Mouse (Mus musculus) CH12.LX (cell line): ENCODE measurements around the gene Myo10. TPM values are rescaled to one million over a fixed set of nuclear protein-coding genes. Genes with fewer than 3 reads are reported as not detected.

ENCODE experiments used
- DNase-seq: peaks from one replicate; pipeline ENCODE4 v3.0.0-alpha.2; 2013; ENCODE audit errors: extremely low read depth
- H3K27ac ChIP-seq: 2 replicates; pipeline ENCODE4 v1.5.1; 2012; ENCODE audit warnings: low read depth, mild to moderate bottlenecking, control low read depth, moderate library complexity; ENCODE audit not compliant: insufficient read depth
- H3K27me3 ChIP-seq: replicated peaks from 2 replicates; pipeline ENCODE3; 2012; ENCODE audit warnings: inconsistent platforms
- H3K36me3 ChIP-seq, 2 experiments: replicated peaks in 1 of 2; 2 replicates each; pipeline versions ENCODE3 to v1.6.1; 2012; ENCODE audit warnings: inconsistent platforms in 1 of 2, low read length in 1 of 2, mild to moderate bottlenecking in 1 of 2, mixed read lengths in 1 of 2, moderate library complexity in 1 of 2; ENCODE audit not compliant: control insufficient read depth in 1 of 2, insufficient read depth in 1 of 2
- H3K4me1 ChIP-seq, 2 experiments: 2 replicates each; pipeline ENCODE4 v1.6.1; 2012; ENCODE audit warnings: inconsistent platforms in 1 of 2, moderate library complexity in 1 of 2; ENCODE audit not compliant: insufficient read depth in 2 of 2, control insufficient read depth in 1 of 2
- H3K4me2 ChIP-seq: 2 replicates; pipeline ENCODE4 v1.6.1; 2012; ENCODE audit warnings: low read depth, mild to moderate bottlenecking, control low read depth; ENCODE audit not compliant: poor library complexity, insufficient read depth, severe bottlenecking
- H3K4me3 ChIP-seq, 3 experiments: fragments of 150-350 bp in 1 of 3; sonication (generic) in 1 of 3; replicated peaks in 1 of 3; 2 replicates each; pipeline versions ENCODE3 to v1.5.1; 2011 to 2012; ENCODE audit warnings: low read depth in 2 of 3, low read length in 2 of 3, mild to moderate bottlenecking in 2 of 3, moderate library complexity in 2 of 3, control low read depth in 1 of 3, improper control_type of control experiment in 1 of 3, inconsistent platforms in 1 of 3, mixed read lengths in 1 of 3; ENCODE audit not compliant: poor library complexity in 1 of 3
- H3K79me2 ChIP-seq: replicated peaks from 2 replicates; pipeline ENCODE4 v1.6.1; 2012; ENCODE audit warnings: mild to moderate bottlenecking, moderate library complexity; ENCODE audit not compliant: control insufficient read depth, poor library complexity, insufficient read depth, severe bottlenecking; ENCODE audit errors: extremely low read depth
- H3K9ac ChIP-seq: 2 replicates; pipeline ENCODE4 v1.6.1; 2012; ENCODE audit warnings: low read depth, mild to moderate bottlenecking, control low read depth, moderate library complexity; ENCODE audit not compliant: insufficient read depth
- H3K9me3 ChIP-seq: replicated peaks from 2 replicates; pipeline ENCODE3; 2012; ENCODE audit warnings: low read length, inconsistent platforms, mixed read lengths
- E2F4 ChIP-seq: IDR thresholded peaks from 2 replicates; pipeline ENCODE4 v1.6.1; 2011; ENCODE audit warnings: low read depth, low read length, improper control_type of control experiment; ENCODE audit not compliant: insufficient replicate concordance
- ELF1 ChIP-seq: IDR thresholded peaks from 2 replicates; pipeline ENCODE4 v1.6.1; 2014; ENCODE audit warnings: low read depth, mild to moderate bottlenecking, inconsistent platforms, low read length, improper control_type of control experiment
- JUND ChIP-seq: conservative IDR thresholded peaks from 2 replicates; pipeline ENCODE4 v1.6.1; 2011; ENCODE audit warnings: low read depth, low read length, improper control_type of control experiment
- MAFK ChIP-seq: IDR thresholded peaks from 2 replicates; pipeline ENCODE4 v1.6.1; 2011; ENCODE audit warnings: low read length, improper control_type of control experiment; ENCODE audit not compliant: insufficient replicate concordance
- MAX ChIP-seq: IDR thresholded peaks from 2 replicates; pipeline ENCODE4 v1.6.1; 2011; ENCODE audit warnings: low read length, improper control_type of control experiment
- MEF2A ChIP-seq: IDR thresholded peaks from 2 replicates; pipeline ENCODE4 v1.6.1; 2014; ENCODE audit warnings: low read depth, mild to moderate bottlenecking, inconsistent platforms, low read length, improper control_type of control experiment, borderline replicate concordance
- MXI1 ChIP-seq: IDR thresholded peaks from 2 replicates; pipeline ENCODE4 v1.6.1; 2011; ENCODE audit warnings: mild to moderate bottlenecking, low read depth, low read length, improper control_type of control experiment
- MYC ChIP-seq: IDR thresholded peaks from 2 replicates; pipeline ENCODE4 v1.6.1; 2011; ENCODE audit warnings: low read depth, mild to moderate bottlenecking, improper control_type of control experiment, low read length
- NELFE ChIP-seq: IDR thresholded peaks from 2 replicates; pipeline ENCODE4 v1.6.1; 2011; ENCODE audit warnings: low read depth, low read length, improper control_type of control experiment
- POLR2A ChIP-seq: IDR thresholded peaks from 2 replicates; pipeline ENCODE4 v1.6.1; 2011; ENCODE audit warnings: low read depth, mild to moderate bottlenecking, improper control_type of control experiment, low read length
- SIN3A ChIP-seq: IDR thresholded peaks from 2 replicates; pipeline ENCODE4 v1.6.1; 2012; ENCODE audit warnings: low read length, improper control_type of control experiment, inconsistent platforms
- SMC3 ChIP-seq: IDR thresholded peaks from 2 replicates; pipeline ENCODE4 v1.6.1; 2011; ENCODE audit warnings: low read depth, low read length, improper control_type of control experiment
- TBP ChIP-seq: conservative IDR thresholded peaks from 2 replicates; pipeline ENCODE4 v1.6.1; 2011; ENCODE audit warnings: low read depth, low read length, improper control_type of control experiment
- TCF12 ChIP-seq: IDR thresholded peaks from 2 replicates; pipeline ENCODE4 v1.6.1; 2014; ENCODE audit warnings: low read depth, mild to moderate bottlenecking, inconsistent platforms, low read length, improper control_type of control experiment
- UBTF ChIP-seq: IDR thresholded peaks from 2 replicates; pipeline ENCODE4 v1.6.1; 2012; ENCODE audit warnings: low read depth, mild to moderate bottlenecking, inconsistent platforms, low read length, improper control_type of control experiment, moderate library complexity
- USF1 ChIP-seq: IDR thresholded peaks from 2 replicates; pipeline ENCODE4 v1.6.1; 2014; ENCODE audit warnings: low read depth, mild to moderate bottlenecking, inconsistent platforms, low read length, improper control_type of control experiment
- USF2 ChIP-seq: conservative IDR thresholded peaks from 2 replicates; pipeline ENCODE4 v1.6.1; 2011; ENCODE audit warnings: low read depth, low read length, improper control_type of control experiment
- ZC3H11A ChIP-seq: IDR thresholded peaks from 2 replicates; pipeline ENCODE4 v1.6.1; 2012; ENCODE audit warnings: low read depth, mild to moderate bottlenecking, inconsistent platforms, low read length, improper control_type of control experiment
- ZKSCAN1 ChIP-seq: IDR thresholded peaks from 2 replicates; pipeline ENCODE4 v1.6.1; 2012; ENCODE audit warnings: low read depth, inconsistent platforms, low read length, improper control_type of control experiment, borderline replicate concordance
- dilution Hi-C: fragments of 300-500 bp; cut with MboI; formaldehyde crosslinking; loops from 2 replicates; pipeline ENCODE4 v1.14.3; 2020; ENCODE audit warnings: low sequenced_read_pairs; ENCODE audit not compliant: extremely low pct_unique_long_range_greater_than_20kb, extremely low pct_ligation_motif_present
- in situ Hi-C: fragments of 300-500 bp; cut with MboI; formaldehyde crosslinking; loops from 3 replicates; pipeline ENCODE4 v1.14.3; 2019; ENCODE audit warnings: low sequenced_read_pairs, low pct_ligation_motif_present, low pct_unique_long_range_greater_than_20kb, mixed read lengths
- polyA plus RNA-seq: library from polyadenylated mRNA; unstranded; fragments of >175 nt; gene quantifications from 2 replicates; pipeline ENCODE4 v1.2.1, GENCODE M21; 2012; ENCODE audit warnings: low read depth; ENCODE audit not compliant: insufficient read length
- total RNA-seq, 2 experiments: library from RNA; depleted of rRNA; stranded (reverse); fragments of 300-350 nt in 1 of 2; fragments of >200 nt in 1 of 2; gene quantifications; 2 replicates each; pipeline ENCODE4 v1.2.3; 2012 to 2014

The Myo10 gene
- total and polyA plus RNA-seq, 3 experiments, result 6.4 to 13.6 (median 8.6) TPM

DNA sequence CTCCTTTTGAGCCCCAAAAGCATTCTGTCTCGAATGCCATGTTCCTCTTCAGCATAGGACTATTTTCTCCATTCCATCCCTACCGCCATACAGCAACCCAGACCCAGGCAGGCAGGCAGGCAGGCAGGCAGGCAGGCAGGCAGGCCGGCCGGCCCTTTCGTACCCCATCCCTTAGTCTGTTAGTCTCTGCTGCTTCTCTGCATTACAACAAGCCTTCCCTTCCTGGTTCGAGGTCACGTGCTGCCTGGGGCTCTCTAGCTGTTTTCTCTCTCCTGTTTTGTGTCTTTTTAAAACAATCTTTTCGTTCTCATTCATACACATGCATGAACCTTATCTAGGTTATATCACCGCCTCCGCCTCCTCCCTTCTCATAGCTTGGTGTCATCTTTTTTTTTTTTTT lies 149.5 kb downstream of the Myo10 start:
- Histone ChIP-seq H3K79me2 (no peaks in the 10 kb centered on the region), H3K9ac (no peak overlapping the region), H3K4me1 (peaks cover 0 to 25% of the 10 kb centered on the region in 2 experiments; a peak in 2 of 4 replicates), H3K27ac (no peak overlapping the region), H3K4me2 (no peak overlapping the region), H3K36me3 (peaks cover 0 to 11% of the 10 kb centered on the region in 2 experiments), H3K4me3 (no peak overlapping the region), H3K27me3 (no peaks in the 10 kb centered on the region), H3K9me3 (no peaks in the 10 kb centered on the region)
- in situ Hi-C loops, result no loop called here
- dilution Hi-C loops, result no loop called here
- no peak for DNase-seq
- TF ChIP-seq MAX, result no peak
- TF ChIP-seq USF1, result no peak
- TF ChIP-seq MYC, result no peak
- TF ChIP-seq UBTF, result no peak
- TF ChIP-seq MEF2A, result no peak
- TF ChIP-seq ZC3H11A, result no peak
- no peak for TF ChIP-seq ZKSCAN1
- no peak for TF ChIP-seq JUND
- no peak for TF ChIP-seq TCF12
- no peak for TF ChIP-seq POLR2A
- TF ChIP-seq MAFK, result no peak

DNA sequence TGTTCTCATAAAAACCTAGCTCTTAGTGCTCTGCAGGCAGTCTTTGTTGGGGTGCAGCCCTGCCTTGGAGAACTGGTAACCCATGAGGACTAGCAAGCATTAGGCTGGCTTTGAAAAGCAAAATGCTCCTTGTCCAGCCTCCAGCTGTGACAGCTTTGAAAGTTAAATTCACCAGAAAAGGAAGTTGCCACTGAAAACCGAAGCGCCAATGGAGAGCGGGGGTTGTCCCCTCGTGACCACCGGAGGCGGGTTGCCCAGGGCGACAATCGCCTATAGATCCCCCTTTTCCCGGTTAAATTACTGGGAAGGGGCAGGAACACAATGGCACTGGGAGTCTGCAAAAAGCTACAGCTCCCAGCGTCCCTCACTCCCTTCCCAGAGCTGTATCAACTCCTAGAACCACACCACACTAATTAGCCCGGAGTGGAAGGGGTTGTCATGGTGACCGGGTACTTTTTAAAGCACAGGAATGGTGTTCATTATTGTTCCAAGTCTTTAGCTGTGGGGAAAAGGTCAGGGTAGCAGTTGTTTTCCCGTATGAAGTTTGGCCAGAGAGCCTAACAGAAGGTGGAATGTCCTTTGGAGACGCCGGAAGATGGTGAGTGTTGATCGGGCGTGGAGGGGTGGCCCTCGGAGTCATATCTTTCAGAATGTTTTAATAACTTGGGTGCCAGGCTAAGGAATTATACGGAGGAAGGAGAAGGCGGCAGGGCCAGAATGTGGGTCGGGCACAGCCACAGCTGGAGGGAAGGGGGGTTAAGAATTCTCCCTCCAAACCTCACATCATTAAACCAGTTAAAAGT lies 151.6 kb downstream of the Myo10 start:
- in situ Hi-C loops, result no loop called here
- H3K9me3 ChIP-seq, result no peaks in the 10 kb centered on the region
- dilution Hi-C loops, result no loop called here
- DNase-seq, result peak; percentile 73
- TF ChIP-seq MAX (peak; percentile 42; the same call in 1 of the 2 replicates), USF2 (peak; percentile 82), MXI1 (peak; percentile 76), SIN3A (peak; percentile 49; the same call in 1 of the 2 replicates), SMC3 (no peak), MEF2A (no peak), NELFE (peak; percentile 30; the same call in 1 of the 2 replicates), POLR2A (peak; percentile 17; the same call in 1 of the 2 replicates), TBP (0 out of 2 replicates have a peak, but pooled peaks have one; percentile 27), ZKSCAN1 (no peak), ELF1 (peak; percentile 71), UBTF (0 out of 2 replicates have a peak, but pooled peaks have one; percentile 39), E2F4 (0 out of 2 replicates have a peak, but pooled peaks have one; percentile 41), USF1 (peak; percentile 86)
- no peaks in the 10 kb centered on the region for H3K79me2 ChIP-seq
- peaks cover 0 to 25% of the 10 kb centered on the region in 2 experiments; a peak in 2 of 4 replicates for H3K4me1 ChIP-seq
- no peaks in the 10 kb centered on the region for H3K27me3 ChIP-seq
- H3K27ac ChIP-seq, result no peak overlapping the region
- H3K36me3 ChIP-seq, result peaks cover 0 to 29% of the 10 kb centered on the region in 2 experiments
- peak overlapping the region; percentile 63 to 97 (median 74) for H3K4me3 ChIP-seq
- peak overlapping the region; percentile 64 for H3K9ac ChIP-seq
- H3K4me2 ChIP-seq, result peak overlapping the region; percentile 87
